Mouse (Mus musculus) ES-E14 (cell line): ENCODE results near the gene Myo16.

Experiments used
- CHD2 ChIP-seq: IDR thresholded peaks from 2 replicates; pipeline ENCODE4 v1.6.1; 2014; ENCODE audit warnings: mild to moderate bottlenecking, low read depth, low read length, inconsistent platforms
- MAFK ChIP-seq: IDR thresholded peaks from 2 replicates; pipeline ENCODE4 v1.6.1; 2014; ENCODE audit warnings: mild to moderate bottlenecking, low read depth, low read length, inconsistent platforms; ENCODE audit not compliant: insufficient read depth
- ZC3H11A ChIP-seq: IDR thresholded peaks from 2 replicates; pipeline ENCODE4 v1.6.1; 2012; ENCODE audit warnings: low read depth, mild to moderate bottlenecking, inconsistent platforms, low read length, borderline replicate concordance
- ZNF384 ChIP-seq: IDR thresholded peaks from 2 replicates; pipeline ENCODE4 v1.6.1; 2012; ENCODE audit warnings: low read depth, low read length, inconsistent platforms

- TF ChIP-seq ZC3H11A (no peak), ZNF384 (no peak), MAFK (no peak), CHD2 (no peak)
These were observed 25.3 kb downstream of the Myo16 start for GRCm38 (mm10) chr8:10178986-10179385.
